Mouse (Mus musculus): Measurements from ENCODE around the gene Ccs. TPM values are rescaled to one million over a fixed set of nuclear protein-coding genes. Genes with fewer than 3 reads are reported as not detected.
A peak's percentile ranks its signal among the peaks of the same experiment; 100 is the strongest.
"Not testable (repeated sequence)": the region's sequence is repeated elsewhere in the genome, so short reads cannot be mapped to it uniquely, and the experiment has no call there.

Gene Ccs
- total RNA-seq, 2 experiments from 2014 or later: 40.7 to 44.0 TPM

DNA sequence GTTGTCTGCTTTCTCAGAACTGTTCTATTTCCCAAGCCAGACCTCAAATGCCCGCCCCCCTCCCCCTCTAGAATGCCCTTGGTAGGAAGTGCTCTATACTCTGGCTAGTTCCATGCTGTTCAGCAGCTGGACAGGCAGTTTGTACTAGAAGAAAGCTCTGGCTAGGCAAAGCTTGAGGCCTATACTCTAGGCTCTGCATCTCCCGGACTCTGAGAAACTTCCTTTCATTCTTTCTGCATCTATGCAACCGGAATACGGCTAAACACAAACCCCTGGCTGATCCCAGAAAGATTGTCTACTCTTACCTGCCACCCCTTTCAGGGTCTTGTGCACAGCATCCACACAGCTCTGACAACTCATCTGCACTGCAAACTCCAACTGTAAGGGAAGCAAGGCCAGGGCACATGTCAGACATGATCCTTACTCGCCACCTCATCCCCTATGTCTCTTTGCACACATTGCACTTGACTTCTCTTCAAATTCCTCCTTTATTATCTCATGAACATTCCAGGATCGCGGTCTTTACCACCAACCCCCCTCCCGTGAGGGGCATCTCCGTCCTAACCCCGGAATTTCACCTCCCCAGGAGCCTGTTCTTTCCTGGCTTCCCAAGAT lies 499 bp downstream of the Ccs start:
- DNase-seq (ENCODE audit: low spot score in 2 of 2): no peak

DNA sequence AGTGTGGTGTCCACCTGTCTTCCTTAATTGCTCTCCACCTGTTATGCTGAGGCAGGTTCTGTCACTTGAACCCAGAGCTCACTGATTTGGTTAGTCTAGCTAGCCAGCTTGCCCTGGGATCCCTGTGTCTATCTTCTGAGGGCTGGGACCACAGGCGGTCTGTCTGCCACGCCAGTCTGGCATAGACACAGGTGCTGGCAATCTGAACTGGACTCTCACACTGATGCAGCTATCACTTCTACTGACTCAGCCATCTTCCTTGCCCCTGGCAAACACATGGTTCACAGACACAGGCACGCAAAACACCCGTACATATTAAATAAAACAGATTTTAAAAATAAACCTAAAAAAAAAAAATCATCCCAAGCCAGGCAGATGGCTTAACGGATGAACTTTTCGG lies 2.1 kb downstream of the Ccs start:
- no peak for DNase-seq (ENCODE audit: low spot score in 2 of 2)

DNA sequence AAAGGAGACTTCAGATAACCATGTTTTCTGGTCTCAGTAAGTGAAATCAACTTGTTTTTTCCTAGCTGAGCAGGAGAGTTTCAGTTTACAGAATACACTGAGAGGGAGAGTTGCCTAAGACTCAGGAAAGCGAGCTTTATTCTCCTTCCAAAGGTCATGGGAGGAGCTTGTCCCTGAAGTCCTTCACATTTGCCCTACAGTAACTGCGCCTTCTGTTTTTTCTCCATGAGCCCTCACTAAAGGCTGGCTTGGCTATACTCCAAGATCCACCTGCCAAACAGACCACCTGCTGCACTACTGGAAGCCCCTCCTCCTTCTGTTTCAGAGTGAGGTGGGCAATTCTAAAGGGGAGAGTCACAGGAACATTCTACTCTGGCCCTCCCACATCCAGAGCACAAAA lies 3.0 kb downstream of the Ccs start:
- no peak for DNase-seq (ENCODE audit: low spot score in 2 of 2)

DNA sequence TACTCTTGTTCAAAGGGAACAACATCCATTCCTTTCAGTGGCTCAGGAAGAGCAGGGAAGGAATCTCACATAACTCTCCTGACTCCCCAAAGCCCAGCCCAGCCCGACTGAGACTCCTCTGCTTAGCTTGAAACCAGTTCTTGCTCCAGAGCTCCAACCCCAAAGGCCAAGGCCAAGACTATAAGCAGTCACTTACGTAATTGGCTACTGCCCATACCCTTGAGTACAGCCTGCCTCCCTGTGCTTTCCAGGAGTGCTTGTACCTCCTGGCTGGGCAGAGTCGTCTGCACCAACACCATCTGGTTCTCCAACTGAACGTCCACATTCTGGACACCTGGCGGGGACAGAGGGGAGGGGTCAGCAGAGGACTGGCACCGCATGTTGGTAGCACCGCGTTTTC lies 5.2 kb downstream of the Ccs start:
- DNase-seq (ENCODE audit: low spot score in 2 of 2): no peak

DNA sequence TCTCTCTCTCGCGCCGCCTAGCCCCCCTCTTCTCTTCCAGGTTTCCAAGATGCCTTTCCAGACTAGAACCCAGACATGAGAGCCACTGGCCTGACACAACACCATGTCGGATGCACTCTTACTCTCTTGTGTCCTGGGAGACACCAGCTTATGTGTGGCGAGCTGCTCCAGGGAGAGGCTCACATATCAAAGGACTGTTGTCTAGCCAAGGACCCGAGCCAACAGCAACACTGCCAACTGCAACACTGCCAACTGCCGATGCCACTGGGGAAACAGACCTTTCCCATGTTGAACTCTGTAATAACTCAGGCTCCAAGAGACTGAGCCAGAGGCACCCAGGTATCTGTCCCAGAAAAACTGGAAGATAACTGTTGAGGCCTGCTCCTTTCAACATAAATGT lies 10.0 kb downstream of the Ccs start:
- peak in 1 of 2 experiments; percentile 46 for DNase-seq (ENCODE audit: low spot score in 2 of 2)

DNA sequence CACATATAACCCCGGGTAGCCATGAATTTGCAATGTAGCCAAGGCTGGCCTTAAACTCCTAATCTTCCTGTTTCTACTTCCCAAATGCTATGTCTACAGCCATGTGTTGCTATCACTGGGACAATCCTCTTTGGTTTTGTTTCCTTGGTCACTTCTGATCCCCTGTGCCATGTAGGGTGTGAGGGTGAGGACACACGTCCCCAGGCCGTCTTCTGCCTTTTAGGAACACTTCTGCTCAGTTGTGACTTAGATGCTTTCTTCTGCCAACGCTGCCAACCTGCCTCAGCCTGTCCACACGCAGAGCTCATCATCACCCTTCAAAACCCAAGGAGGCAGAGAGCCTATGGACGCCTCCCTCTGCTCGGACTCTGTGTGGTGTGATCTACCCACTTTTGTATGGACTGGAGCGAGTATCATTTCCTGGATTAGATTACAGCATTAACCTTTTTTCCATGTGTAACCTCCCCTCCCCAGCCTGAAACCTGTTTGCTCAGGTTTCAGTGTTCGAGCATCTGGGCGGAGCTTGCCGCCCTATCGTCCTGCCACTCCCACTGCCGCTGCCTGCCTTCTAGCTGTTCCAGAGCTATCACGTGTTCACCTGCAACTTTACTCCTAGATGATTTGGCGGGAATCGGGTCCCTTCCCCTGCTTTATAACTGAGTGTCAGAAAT lies 10.6 kb downstream of the Ccs start:
- no peak for DNase-seq (ENCODE audit: low spot score in 2 of 2)

DNA sequence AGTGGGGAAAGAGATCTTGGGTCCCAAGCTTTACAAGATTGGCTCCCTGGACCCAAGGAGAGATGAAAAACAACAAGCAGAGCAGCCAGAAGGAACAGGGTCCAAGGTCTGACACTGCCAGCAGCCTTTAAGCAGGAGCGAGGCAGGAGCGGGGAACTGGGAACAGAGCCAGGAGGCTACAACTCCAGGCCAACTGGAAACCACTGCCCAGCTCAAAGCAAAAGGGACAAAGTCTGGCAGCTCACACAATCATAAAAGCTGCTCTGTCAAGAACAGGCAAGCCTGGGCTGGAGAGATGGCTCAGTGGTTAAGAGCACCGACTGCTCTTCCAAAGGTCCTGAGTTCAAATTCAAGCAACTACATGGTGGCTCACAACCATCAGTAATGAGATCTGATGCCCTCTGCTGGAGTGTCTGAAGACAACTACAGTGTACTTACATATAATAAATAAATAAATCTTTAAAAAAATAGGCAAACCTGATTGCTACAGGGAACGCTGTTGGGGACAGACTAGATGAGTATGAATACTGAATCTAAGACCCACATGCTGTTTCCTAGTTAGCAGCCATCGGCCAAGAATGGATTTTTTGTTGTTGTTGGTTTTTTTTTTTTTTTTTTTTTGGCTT lies 18.3 kb downstream of the Ccs start:
- peak; percentile 66 to 82 for DNase-seq (ENCODE audit: low spot score in 2 of 2)

DNA sequence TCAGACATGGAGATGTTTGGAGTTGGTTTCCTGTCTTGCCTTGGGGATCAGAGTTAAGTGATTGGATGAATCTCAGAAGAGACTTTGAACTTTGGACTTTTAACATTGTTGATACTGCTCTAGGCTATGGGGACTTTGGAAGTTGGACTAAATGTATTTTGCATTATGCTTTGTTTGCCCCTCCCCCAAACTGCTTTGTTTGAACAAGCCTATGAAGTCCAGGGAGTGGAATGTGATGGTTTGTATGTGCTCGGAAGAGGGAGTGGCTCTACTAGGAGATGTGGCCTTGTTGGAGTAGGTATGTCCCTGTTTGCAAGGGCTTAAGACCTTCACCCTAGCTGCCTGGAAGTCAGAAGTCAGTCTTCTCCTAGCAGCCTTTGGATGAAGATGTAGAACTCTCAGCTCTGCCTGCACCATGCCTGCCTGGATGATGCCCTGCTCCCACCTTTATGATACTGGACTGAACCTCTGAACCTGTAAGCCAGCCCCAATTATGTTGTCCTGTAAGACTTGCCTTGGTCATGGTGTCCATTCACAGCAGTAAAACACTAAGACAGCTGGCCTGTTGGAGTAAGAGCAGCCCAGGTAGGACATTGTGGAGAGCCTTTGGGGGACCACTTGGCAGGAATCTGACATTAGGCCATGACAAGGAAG lies 21.8 kb downstream of the Ccs start:
- DNase-seq (ENCODE audit: low spot score in 2 of 2): no peak

DNA sequence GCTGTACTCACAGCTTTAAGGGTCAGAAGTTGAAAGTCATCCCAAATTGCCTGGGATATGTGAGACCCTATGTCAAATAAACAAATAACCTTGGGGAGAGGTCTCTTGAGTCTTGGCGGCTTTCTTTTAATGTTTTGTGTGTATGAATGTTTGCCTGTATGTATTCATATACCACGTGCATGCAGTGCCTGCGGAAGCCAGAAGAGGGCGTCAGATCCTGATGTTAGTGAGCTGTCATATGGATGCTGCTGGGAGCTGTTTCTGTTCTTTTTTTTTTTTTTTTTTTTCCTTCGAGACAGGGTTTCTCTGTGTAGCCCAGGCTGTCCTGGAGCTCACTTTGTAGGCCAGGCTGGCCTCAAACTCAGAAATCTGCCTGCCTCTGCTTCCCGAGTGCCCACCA lies 26.1 kb downstream of the Ccs start:
- no peak for DNase-seq (ENCODE audit: low spot score in 2 of 2)

DNA sequence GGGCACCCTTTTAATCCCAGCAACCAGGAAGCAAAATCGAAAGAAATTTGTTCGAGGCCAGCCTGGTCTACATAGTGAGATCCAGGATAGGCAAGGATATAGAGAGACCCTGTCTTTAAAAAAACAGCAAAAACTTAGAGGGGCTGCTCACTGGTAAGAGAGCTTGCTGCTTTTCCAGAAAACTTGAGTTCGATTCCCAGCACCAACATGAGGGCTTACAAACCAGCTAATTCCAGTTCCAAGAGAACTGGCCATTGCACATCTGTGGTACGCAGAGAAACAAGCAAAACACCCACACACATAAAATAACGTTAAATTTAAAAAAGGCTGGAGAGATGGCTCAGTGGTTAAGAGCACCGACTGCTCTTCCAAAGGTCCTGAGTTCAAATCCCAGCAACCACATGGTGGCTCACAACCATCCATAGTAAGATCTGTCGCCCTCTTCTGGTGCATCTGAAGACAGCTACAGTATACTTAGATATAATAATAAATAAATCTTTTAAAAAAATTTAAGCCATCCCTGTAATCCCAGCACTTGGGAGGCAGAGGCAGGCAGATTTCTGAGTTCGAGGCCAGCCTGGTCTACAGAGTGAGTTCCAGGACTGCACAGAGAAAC lies 26.7 kb downstream of the Ccs start:
- DNase-seq (ENCODE audit: low spot score in 2 of 2): not testable (repeated sequence)

DNA sequence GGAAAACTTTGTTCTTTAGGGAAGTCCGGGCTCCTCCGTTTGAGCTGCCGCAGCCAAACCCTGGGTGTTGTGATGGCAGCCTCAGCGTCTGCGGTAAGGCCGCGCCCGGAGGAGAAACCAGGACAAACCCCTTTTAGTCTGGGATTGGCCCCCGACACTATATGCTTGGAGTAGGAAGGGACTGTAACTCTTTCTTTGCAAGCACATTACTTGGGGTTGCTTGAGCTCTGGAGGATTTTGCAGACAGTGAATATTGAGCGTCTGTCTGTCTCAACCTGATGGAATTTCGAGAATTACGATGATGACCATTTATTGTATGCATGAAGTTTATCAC lies 27.3 kb downstream of the Ccs start:
- DNase-seq (ENCODE audit: low spot score in 2 of 2): no peak

DNA sequence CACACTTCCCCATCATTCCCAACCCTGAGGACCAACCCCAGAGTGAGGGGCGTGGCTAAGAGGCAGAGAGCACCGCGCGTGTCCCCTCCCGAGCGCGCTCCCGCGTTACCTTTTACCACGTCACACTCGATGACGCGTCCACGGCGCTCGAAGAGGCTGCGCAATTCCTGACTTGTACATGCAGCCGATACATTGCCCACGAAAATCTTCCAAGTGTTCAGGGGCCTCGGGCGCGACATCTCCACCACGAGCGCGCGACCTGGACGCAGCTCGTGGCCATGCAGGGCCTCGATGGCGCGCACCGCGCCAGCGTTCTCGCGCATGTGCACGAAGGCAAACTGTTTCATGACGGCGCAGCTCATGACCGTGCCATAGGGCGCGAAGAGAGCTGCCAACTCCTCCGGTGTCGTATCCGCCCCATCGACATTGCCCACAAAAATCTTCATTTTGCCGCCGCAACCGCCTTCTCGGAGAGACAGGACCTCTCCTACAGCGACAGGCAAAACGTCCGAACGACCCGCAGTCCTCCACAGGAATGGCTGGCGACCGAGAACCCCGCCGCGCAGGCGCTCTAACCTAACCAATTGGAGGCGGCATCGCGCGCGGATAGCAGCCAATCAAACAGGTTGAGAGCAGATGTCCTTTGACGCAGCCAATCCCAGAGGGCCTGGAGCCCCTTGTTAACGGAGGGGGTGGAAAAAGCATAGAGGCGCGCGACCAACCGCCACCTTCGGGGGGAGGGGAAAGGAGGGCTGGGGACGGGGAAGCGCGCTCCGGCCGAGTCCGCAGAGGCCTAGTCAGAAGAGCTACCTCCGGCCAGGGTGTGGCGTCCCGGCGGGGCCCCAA lies 27.8 kb downstream of the Ccs start, which contains the start of the genes Gm21992 and Rbm14:
TSS of gene Gm21992 (minus strand) at position 550 of the 846 bp plus-strand sequence.
TSS of gene Rbm14 (minus strand) at position 572 of the 846 bp plus-strand sequence.
- DNase-seq (ENCODE audit: low spot score in 2 of 2): peak; percentile 93 to 98

DNA sequence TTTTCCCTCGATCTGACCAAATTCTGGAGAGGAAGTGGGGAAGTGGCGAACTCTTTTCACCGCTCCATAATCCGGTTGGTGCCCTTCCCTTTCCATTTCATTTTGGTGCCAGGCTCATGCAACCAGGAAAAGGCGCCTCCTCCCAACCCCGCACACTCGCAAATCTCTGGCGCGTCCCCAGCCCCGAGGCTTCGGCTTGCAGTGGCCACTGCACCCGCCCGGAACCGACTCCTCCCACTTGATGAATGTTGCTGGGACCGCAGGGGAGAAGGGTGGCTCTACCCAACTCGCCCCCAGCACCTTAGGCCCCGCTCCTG lies 28.4 kb downstream of the Ccs start:
- no peak for DNase-seq (ENCODE audit: low spot score in 2 of 2)

DNA sequence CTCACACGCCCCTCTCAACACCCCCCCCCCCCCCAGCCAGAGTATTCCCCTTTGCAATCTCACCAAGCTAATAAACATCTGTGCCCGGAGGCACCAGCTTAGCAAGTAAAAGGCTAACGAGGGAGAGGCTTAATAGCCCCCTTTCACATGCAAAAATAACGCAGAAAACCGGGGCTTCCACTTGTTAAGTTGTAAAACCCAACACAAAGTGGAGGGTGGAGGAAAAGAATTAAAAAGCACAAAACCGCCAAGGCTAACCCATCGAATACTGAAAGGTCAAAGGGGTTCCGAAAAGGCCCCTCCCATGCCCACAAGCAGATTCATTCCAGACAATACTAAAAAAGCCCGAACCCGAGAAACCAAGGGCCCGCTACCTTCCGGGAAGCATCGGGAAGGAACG lies 28.8 kb downstream of the Ccs start:
- DNase-seq (ENCODE audit: low spot score in 2 of 2): no peak

DNA sequence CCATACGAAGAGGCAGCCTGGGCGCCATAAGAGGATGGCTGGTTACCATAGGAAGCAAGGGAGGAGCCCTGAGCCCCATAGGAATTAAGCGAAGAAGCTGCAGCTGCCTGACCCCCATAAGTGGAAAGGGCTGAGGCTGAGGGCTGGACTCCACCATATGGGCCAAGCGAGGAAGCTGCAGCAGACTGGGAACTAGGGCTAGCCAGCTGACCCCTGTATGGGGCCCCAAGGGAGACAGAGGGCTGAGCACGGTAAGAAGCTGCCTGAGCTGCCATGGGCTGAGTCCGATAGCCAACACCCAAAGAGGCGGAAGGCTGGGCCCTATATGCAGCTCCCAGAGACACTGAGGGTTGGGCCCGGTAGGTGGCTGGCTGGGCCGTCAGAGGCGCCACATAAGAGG lies 35.8 kb downstream of the Ccs start:
- no peak for DNase-seq (ENCODE audit: low spot score in 2 of 2)

DNA sequence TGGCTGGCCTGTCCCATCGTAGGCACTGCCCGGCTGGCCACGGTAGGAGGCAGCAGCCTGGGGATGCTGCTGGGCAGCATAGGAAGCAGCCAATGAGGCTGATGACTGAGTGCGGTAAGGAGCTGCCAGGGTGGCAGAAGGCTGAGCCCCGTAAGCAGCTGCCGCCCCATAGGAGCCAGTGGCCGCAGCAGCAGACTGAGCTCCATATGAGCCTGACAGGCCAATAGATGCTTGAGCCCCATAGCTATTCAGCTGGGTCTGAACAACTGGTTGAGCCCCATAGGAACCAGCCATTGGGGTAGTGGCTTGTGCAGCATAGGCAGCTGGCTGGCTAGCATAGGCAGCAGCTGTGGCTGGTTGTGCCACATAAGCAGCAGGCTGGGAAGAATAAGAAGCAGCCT lies 36.4 kb downstream of the Ccs start:
- no peak for DNase-seq (ENCODE audit: low spot score in 2 of 2)

DNA sequence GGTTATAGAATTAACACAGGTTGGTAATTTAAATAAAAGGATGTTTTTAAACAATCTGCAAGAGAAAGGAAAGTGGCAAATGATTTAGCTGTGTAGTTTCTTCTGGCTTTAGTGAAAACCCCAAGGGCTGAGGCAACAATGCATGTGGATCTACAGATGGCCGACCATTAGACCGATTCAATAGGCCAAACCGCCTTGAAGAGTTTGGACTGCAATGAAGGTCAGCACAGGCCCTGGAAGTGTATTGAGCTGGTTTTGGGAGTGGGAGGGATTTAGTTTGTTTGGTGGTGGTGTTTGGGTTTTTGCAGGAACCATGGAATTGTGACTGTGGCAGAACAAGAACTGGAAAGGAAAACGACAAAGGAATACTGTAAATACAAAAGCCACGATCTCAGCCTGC lies 40.0 kb downstream of the Ccs start:
- no peak for DNase-seq (ENCODE audit: low spot score in 2 of 2)

DNA sequence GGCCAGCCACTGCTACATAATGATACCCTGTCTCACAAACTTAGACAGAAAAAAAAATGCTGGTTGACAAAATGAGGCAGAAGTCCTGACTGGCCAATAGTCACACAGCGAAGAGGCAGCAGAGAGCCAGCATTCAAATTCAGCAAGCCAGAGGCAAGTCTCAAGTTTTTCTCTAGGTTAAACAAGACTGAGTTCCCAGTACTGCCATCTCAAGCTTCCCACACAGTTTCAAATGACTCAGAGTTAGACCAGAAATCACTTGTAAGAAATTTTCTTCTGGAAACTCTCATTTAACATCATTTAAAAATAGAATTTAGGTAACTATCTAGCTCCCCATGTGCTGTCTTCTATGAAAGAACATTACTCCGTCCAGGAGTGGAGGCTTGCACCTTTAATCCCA lies 41.3 kb downstream of the Ccs start:
- DNase-seq (ENCODE audit: low spot score in 2 of 2): no peak

DNA sequence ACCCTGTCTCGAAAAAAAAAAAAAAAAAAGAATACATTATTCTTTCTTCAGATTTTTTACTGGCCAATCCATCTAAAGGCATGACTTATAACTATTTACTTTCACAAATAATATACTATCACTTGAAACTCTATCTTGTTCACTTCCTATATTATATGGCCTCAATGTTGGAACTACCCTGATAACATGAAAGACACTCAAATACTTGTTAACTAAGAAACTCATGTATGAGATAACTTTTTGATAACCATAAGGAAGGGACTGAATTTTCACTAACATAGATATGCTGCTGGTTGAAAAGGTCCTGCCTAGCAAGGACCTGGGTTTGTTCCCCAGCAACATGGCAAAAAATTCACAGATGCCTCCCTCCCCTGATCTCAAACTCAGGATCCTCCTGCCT lies 43.2 kb downstream of the Ccs start:
- DNase-seq (ENCODE audit: low spot score in 2 of 2): no peak

DNA sequence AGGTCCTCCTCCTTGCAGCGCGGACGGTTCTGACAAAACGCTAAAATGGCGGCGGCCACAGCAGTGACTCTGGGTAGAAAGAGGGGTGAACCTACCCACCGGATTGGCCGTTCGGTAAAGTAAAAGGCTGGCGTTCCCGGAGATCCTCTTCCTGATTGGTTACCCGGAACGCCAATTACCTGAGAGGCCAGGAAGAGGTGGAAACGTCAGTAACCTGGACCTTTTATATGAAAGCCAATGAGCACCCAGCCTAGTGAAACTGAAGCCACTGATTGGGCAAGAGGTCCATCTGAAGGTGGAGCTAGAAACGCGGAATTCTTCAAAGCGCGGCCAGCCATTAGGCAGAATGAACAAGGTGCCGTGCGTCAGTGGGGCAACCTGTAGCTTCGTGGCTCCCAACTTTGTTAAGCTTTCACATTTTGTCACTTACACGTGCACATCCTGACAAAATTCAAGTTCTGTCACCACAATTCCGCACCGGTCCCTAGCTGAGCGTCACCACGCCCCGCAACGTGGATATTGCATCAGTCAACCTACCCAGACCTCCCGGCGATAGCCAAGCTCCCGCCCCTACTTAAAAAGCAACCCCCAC lies 45.2 kb downstream of the Ccs start, which contains the start of gene Rbm4:
TSS of gene Rbm4 (minus strand) at position 71 of the 592 bp plus-strand sequence.
- DNase-seq (ENCODE audit: low spot score in 2 of 2): peak; percentile 84 to 94

All from gastrocnemius, postnatal 4 days (tissue).